Mouse (Mus musculus) ES-Bruce4 (cell line): ENCODE data around the gene Dppa5a. TPM values are rescaled to one million over a fixed set of nuclear protein-coding genes. Genes with fewer than 3 reads are reported as not detected.

Experiments
- H3K27ac ChIP-seq: 2 replicates; pipeline ENCODE4 v1.5.1; 2012; ENCODE audit warnings: low read length, inconsistent platforms; ENCODE audit not compliant: insufficient read depth
- H3K27me3 ChIP-seq: 2 replicates; pipeline ENCODE4 v1.6.1; 2012; ENCODE audit warnings: mild to moderate bottlenecking, low read length, inconsistent platforms; ENCODE audit not compliant: control insufficient read depth, poor library complexity, insufficient read depth, severe bottlenecking
- H3K36me3 ChIP-seq: 2 replicates; pipeline ENCODE4 v1.6.1; 2012; ENCODE audit warnings: inconsistent platforms, mild to moderate bottlenecking, low read length, moderate library complexity; ENCODE audit not compliant: control insufficient read depth, poor library complexity, insufficient read depth, severe bottlenecking
- H3K4me1 ChIP-seq: one replicate; pipeline ENCODE4 v1.8.1; 2011; ENCODE audit warnings: low read length; ENCODE audit not compliant: control insufficient read depth, insufficient read depth
- H3K4me3 ChIP-seq: 2 replicates; pipeline ENCODE4 v1.5.1; 2011; ENCODE audit warnings: low read depth, mild to moderate bottlenecking, low read length
- H3K9ac ChIP-seq: 2 replicates; pipeline ENCODE4 v1.6.1; 2012; ENCODE audit warnings: low read depth, mild to moderate bottlenecking, inconsistent platforms; ENCODE audit not compliant: poor library complexity, severe bottlenecking
- H3K9me3 ChIP-seq: replicated peaks from 2 replicates; pipeline ENCODE4 v1.6.1; 2012; ENCODE audit warnings: mild to moderate bottlenecking, low read length, inconsistent platforms; ENCODE audit not compliant: control insufficient read depth, poor library complexity, insufficient read depth, severe bottlenecking
- CTCF ChIP-seq: IDR thresholded peaks from one replicate; pipeline ENCODE4 v1.8.1; 2011; ENCODE audit warnings: low read depth, low read length
- EP300 ChIP-seq: IDR thresholded peaks from 2 replicates; pipeline ENCODE4 v1.6.1; 2011; ENCODE audit warnings: low read depth, low read length; ENCODE audit not compliant: insufficient read depth
- POLR2A ChIP-seq: IDR thresholded peaks from one replicate; pipeline ENCODE4 v1.8.1; 2011; ENCODE audit warnings: low read length; ENCODE audit not compliant: insufficient read depth
- polyA plus RNA-seq: library from polyadenylated mRNA; stranded (reverse); fragments of >200 nt; gene quantifications from 2 replicates; pipeline ENCODE4 v1.2.4, GENCODE M21; 2011; ENCODE audit warnings: low read depth; ENCODE audit not compliant: missing spikeins, insufficient read depth, insufficient read length

Dppa5a gene
- polyA plus RNA-seq, 1 experiment = 5,317 TPM

GRCm38 (mm10) chr9:78360484-78360872, 7.5 kb downstream of the Dppa5a start:
- no peaks in the 10 kb centered on the region for H3K27me3 ChIP-seq
- H3K36me3 ChIP-seq = no peaks in the 10 kb centered on the region
- TF ChIP-seq CTCF = no peak
- TF ChIP-seq EP300 = peak; percentile 87
- no peak for TF ChIP-seq POLR2A
- H3K27ac ChIP-seq = peak overlapping the region; percentile 98
- H3K9me3 ChIP-seq = no peaks in the 10 kb centered on the region
- peaks cover 3% of the 10 kb centered on the region for H3K4me1 ChIP-seq
- H3K4me3 ChIP-seq = no peak overlapping the region
- H3K9ac ChIP-seq = no peak overlapping the region

- peak overlapping the region; percentile 15; the same call in 1 of the 2 replicates for H3K9ac ChIP-seq
- no peak overlapping the region for H3K4me3 ChIP-seq
- no peaks in the 10 kb centered on the region for H3K27me3 ChIP-seq
- peak overlapping the region; percentile 98 for H3K27ac ChIP-seq
- no peak for TF ChIP-seq CTCF
- TF ChIP-seq POLR2A = no peak
- no peak for TF ChIP-seq EP300
- H3K36me3 ChIP-seq = no peaks in the 10 kb centered on the region
- H3K4me1 ChIP-seq = peaks cover 3% of the 10 kb centered on the region
- H3K9me3 ChIP-seq = no peaks in the 10 kb centered on the region
Measured at GRCm38 (mm10) chr9:78359750-78360483, 8.1 kb downstream of the Dppa5a start.

- H3K27me3 ChIP-seq = no peaks in the 10 kb centered on the region
- no peak overlapping the region for H3K9ac ChIP-seq
- no peak overlapping the region for H3K4me3 ChIP-seq
- H3K4me1 ChIP-seq = peaks cover 3% of the 10 kb centered on the region
- H3K9me3 ChIP-seq = no peaks in the 10 kb centered on the region
- H3K36me3 ChIP-seq = no peaks in the 10 kb centered on the region
- 0 out of 2 replicates have a peak overlapping the region, but pooled peaks have one; percentile 66 for H3K27ac ChIP-seq
- TF ChIP-seq EP300 (0 out of 2 replicates have a peak, but pooled peaks have one; percentile 32), POLR2A (no peak), CTCF (peak; percentile 91)
Measured at GRCm38 (mm10) chr9:78358053-78358452, 9.9 kb downstream of the Dppa5a start.

GRCm38 (mm10) chr9:78355611-78356010, 12.4 kb downstream of the Dppa5a start, which contains the start of gene Gsta2:
TSS of gene Gsta2 (minus strand) at chr9:78355788.
- H3K27ac ChIP-seq = no peak within 1 kb of the TSS
- TF ChIP-seq CTCF (no peak), POLR2A (no peak)
- H3K9ac ChIP-seq = no peak within 1 kb of the TSS
- no peak within 1 kb of the TSS for H3K4me3 ChIP-seq
- peaks cover 3% of the 10 kb centered on the region for H3K4me1 ChIP-seq
- H3K9me3 ChIP-seq = no peaks in the 10 kb centered on the region
- no peaks in the 10 kb centered on the region for H3K36me3 ChIP-seq
- H3K27me3 ChIP-seq = no peaks in the 10 kb centered on the region

GRCm38 (mm10) chr9:78354665-78355578, 13.1 kb downstream of the Dppa5a start:
- Histone ChIP-seq H3K36me3 (no peaks in the 10 kb centered on the region), H3K9ac (no peak overlapping the region), H3K27ac (no peak overlapping the region), H3K4me1 (peaks cover 2% of the 10 kb centered on the region), H3K27me3 (no peaks in the 10 kb centered on the region), H3K9me3 (no peaks in the 10 kb centered on the region), H3K4me3 (no peak overlapping the region)
- TF ChIP-seq POLR2A = no peak
